Mouse (Mus musculus): ENCODE data around the gene Mycl. TPM values are rescaled to one million over a fixed set of nuclear protein-coding genes. Genes with fewer than 3 reads are reported as not detected.
A peak's percentile ranks its signal among the peaks of the same experiment; 100 is the strongest.
"Not testable (repeated sequence)": the region's sequence is repeated elsewhere in the genome, so short reads cannot be mapped to it uniquely, and the experiment has no call there.

Mycl gene
- polyA plus RNA-seq, 1 experiment from 2014 or later, result 6.8 TPM

GRCm38 (mm10) chr4:123005054-123005966 is 9.9 kb downstream of the Mycl start:
- peaks cover 6% of the 10 kb centered on the region; the same call in 1 of the 2 replicates for H3K4me1 ChIP-seq (ENCODE audit: insufficient read depth, low read length)
- no peak overlapping the region for H3K4me2 ChIP-seq (replicated peaks; ENCODE audit: low read depth, low read length)
- no peak overlapping the region for H3K9ac ChIP-seq (replicated peaks; ENCODE audit: low read length)
- H3K27ac ChIP-seq (ENCODE audit: low read length), result no peak overlapping the region
- H3K27me3 ChIP-seq (ENCODE audit: insufficient read depth, low read length), result peaks cover 4% of the 10 kb centered on the region; the same call in 1 of the 2 replicates
- WGBS, result 41% methylated on average over 15 of the region's 15 CpGs
- no peak overlapping the region for H3K4me3 ChIP-seq (ENCODE audit: low read length)
- H3K9me3 ChIP-seq (ENCODE audit: low read length), result no peaks in the 10 kb centered on the region
- no peaks in the 10 kb centered on the region for H3K36me3 ChIP-seq (ENCODE audit: insufficient read depth, low read length)
- 0 out of 2 replicates have a peak, but pooled peaks have one; percentile 54 for ATAC-seq (ENCODE audit: low FRiP score, low TSS enrichment)

DNA sequence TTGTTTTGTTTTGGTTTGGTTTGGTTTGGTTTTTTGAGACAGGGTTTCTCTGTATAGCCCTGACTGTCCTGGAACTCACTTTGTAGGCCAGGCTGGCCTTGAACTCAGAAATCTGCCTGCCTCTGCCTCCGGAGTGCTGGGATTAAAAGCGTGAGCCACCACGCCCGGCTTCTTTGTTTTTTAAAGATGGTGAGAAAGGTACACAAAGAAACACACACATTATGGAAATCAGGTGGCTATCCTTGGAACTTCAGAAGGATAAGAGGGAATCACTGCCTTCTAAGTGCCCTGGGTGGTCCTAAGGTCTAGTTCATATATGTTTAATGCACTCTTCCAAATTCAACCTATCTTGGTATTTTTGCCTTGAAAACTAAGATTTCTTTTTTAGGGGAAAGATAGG is 17.0 kb downstream of the Mycl start:
- WGBS, result 85% methylated on average over 4 of the region's 4 CpGs
- not testable (repeated sequence) for ATAC-seq (ENCODE audit: low FRiP score, low TSS enrichment)

DNA sequence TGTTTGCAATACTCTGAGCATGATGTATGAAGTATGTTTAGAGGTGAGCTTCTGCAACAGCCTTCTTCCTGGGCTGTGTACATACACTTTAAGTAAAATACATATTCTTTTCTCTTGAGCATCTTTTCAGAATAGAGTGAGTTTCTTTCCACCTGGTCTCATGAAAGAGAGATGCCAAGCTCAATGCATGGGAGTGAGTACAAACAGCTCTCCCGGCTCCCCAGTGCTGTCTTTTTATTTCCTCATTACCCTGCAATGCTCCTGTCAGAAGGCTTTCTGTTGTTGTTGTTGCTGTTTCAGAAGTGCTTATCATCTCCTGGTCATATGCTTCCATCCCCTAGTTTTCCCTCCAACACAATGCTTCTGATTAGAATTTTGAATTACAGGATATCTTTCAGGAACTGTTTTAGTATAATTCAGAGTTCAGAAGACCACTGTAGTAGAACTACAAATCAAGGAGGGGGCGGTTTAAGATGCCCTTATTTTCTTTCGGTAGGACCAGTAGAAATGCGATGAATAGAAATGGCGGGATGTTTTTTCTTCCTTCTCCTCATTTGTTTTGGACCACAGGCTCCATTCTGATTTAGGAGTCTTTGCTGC is 18.0 kb downstream of the Mycl start:
- Histone ChIP-seq H3K27me3 (ENCODE audit: insufficient read depth, low read length) (no peaks in the 10 kb centered on the region), H3K9me3 (ENCODE audit: low read length) (no peaks in the 10 kb centered on the region), H3K9ac (replicated peaks; ENCODE audit: low read length) (no peak overlapping the region), H3K4me2 (replicated peaks; ENCODE audit: low read depth, low read length) (no peak overlapping the region), H3K36me3 (ENCODE audit: insufficient read depth, low read length) (no peaks in the 10 kb centered on the region), H3K27ac (ENCODE audit: low read length) (no peak overlapping the region), H3K4me3 (ENCODE audit: low read length) (no peak overlapping the region), H3K4me1 (ENCODE audit: insufficient read depth, low read length) (peaks cover 18% of the 10 kb centered on the region)
- ATAC-seq (ENCODE audit: low FRiP score, low TSS enrichment), result no peak
- WGBS, result 53% methylated on average over 5 of the region's 5 CpGs

More for the DNA sequence above, 17.0 kb downstream of the Mycl start:
- not testable (repeated sequence) for H3K27ac ChIP-seq (ENCODE audit: low read length); H3K9me3 ChIP-seq (ENCODE audit: low read length); H3K9ac ChIP-seq (replicated peaks; ENCODE audit: low read length); H3K4me2 ChIP-seq (replicated peaks; ENCODE audit: low read depth, low read length); H3K27me3 ChIP-seq (ENCODE audit: insufficient read depth, low read length); H3K4me3 ChIP-seq (ENCODE audit: low read length); H3K4me1 ChIP-seq (ENCODE audit: insufficient read depth, low read length); H3K36me3 ChIP-seq (ENCODE audit: insufficient read depth, low read length)

DNA sequence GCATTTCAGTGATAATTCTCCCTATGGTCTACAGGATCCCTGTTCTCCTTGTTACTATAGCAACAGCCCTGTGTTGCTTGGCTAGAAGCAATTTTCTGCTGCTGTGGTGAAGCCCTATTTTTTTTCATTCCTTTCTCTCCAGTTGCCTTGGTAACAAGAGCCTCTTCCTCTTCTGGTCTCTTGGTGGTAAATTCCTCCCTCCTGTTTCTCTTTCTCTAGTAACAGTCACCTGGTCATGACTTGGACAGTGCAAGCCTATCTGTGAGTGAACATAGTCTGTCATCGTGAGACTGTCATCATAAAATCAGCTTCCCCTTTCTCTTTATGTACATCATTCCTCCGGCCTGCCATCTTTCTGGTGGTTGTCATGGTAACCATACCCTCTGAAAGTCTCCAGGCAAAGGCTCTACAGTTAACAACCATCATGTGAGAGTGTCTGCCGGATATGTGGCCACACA is 18.5 kb downstream of the Mycl start:
- no peak overlapping the region for H3K4me2 ChIP-seq (replicated peaks; ENCODE audit: low read depth, low read length)
- ATAC-seq (ENCODE audit: low FRiP score, low TSS enrichment), result no peak
- no peaks in the 10 kb centered on the region for H3K27me3 ChIP-seq (ENCODE audit: insufficient read depth, low read length)

GRCm38 (mm10) chr4:123014501-123015282 is 19.2 kb downstream of the Mycl start:
- Histone ChIP-seq H3K4me1 (ENCODE audit: insufficient read depth, low read length) (peaks cover 22% of the 10 kb centered on the region), H3K9me3 (ENCODE audit: low read length) (no peaks in the 10 kb centered on the region), H3K36me3 (ENCODE audit: insufficient read depth, low read length) (peaks cover under 1% of the 10 kb centered on the region; the same call in 1 of the 2 replicates), H3K27ac (ENCODE audit: low read length) (no peak overlapping the region), H3K27me3 (ENCODE audit: insufficient read depth, low read length) (no peaks in the 10 kb centered on the region), H3K4me3 (ENCODE audit: low read length) (no peak overlapping the region), H3K4me2 (replicated peaks; ENCODE audit: low read depth, low read length) (no peak overlapping the region), H3K9ac (replicated peaks; ENCODE audit: low read length) (no peak overlapping the region)
- WGBS, result 53% methylated on average over 7 of the region's 7 CpGs
- ATAC-seq (ENCODE audit: low FRiP score, low TSS enrichment), result no peak

More for the DNA sequence above, 18.5 kb downstream of the Mycl start:
- no peak overlapping the region for H3K4me3 ChIP-seq (ENCODE audit: low read length)
- no peak overlapping the region for H3K9ac ChIP-seq (replicated peaks; ENCODE audit: low read length)
- H3K9me3 ChIP-seq (ENCODE audit: low read length), result no peaks in the 10 kb centered on the region
- 67% methylated on average over 3 of the region's 3 CpGs for WGBS
- no peak overlapping the region for H3K27ac ChIP-seq (ENCODE audit: low read length)
- H3K4me1 ChIP-seq (ENCODE audit: insufficient read depth, low read length), result peaks cover 20% of the 10 kb centered on the region
- no peaks in the 10 kb centered on the region for H3K36me3 ChIP-seq (ENCODE audit: insufficient read depth, low read length)

DNA sequence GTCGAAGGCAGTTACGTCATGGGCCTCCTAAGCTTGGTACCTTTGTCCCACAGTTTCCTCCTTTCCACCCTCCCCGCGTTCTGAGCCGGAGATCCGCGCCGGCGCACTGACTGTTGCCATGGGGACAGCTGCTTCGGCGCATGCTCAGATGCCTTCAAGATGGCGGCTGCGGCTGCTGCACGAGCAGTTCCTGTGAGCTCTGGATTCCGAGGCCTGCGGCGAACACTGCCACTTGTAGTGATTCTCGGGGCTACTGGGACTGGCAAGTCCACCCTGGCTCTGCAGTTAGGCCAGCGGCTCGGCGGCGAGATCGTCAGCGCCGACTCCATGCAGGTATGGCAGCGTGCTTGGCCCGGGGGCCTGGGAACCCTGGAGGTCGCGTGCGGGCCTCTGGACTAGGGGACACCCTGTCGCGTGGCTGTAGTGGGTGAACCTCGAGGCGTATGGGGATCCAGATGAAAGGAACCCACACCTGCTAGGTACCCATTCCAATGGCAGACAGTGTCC is 21.1 kb downstream of the Mycl start, which contains the start of gene Trit1:
Trit1 (plus strand) TSS at position 147 of the 507 bp plus-strand sequence.
- Histone ChIP-seq H3K4me3 (ENCODE audit: low read length) (peak within 1 kb of the TSS; percentile 82), H3K9ac (replicated peaks; ENCODE audit: low read length) (peak within 1 kb of the TSS; percentile 92)
- WGBS, result 0% methylated on average over 34 of the region's 34 CpGs

GRCm38 (mm10) chr4:123021591-123021990 is 26.1 kb downstream of the Mycl start:
- Histone ChIP-seq H3K9ac (replicated peaks; ENCODE audit: low read length) (no peak overlapping the region), H3K4me3 (ENCODE audit: low read length) (no peak overlapping the region), H3K27ac (ENCODE audit: low read length) (no peak overlapping the region), H3K27me3 (ENCODE audit: insufficient read depth, low read length) (no peaks in the 10 kb centered on the region), H3K36me3 (ENCODE audit: insufficient read depth, low read length) (peaks cover 21% of the 10 kb centered on the region), H3K4me1 (ENCODE audit: insufficient read depth, low read length) (peaks cover 17% of the 10 kb centered on the region), H3K9me3 (ENCODE audit: low read length) (no peaks in the 10 kb centered on the region), H3K4me2 (replicated peaks; ENCODE audit: low read depth, low read length) (no peak overlapping the region)
- no peak for ATAC-seq (ENCODE audit: low FRiP score, low TSS enrichment)
- WGBS, result 86% methylated on average over 3 of the region's 3 CpGs

More for the DNA sequence above, 21.1 kb downstream of the Mycl start, which contains the start of gene Trit1:
- Histone ChIP-seq H3K9me3 (ENCODE audit: low read length) (no peaks in the 10 kb centered on the region), H3K27me3 (ENCODE audit: insufficient read depth, low read length) (no peaks in the 10 kb centered on the region), H3K27ac (ENCODE audit: low read length) (peak within 1 kb of the TSS; percentile 86), H3K36me3 (ENCODE audit: insufficient read depth, low read length) (peaks cover 11% of the 10 kb centered on the region; the same call in 1 of the 2 replicates), H3K4me1 (ENCODE audit: insufficient read depth, low read length) (peaks cover 22% of the 10 kb centered on the region), H3K4me2 (replicated peaks; ENCODE audit: low read depth, low read length) (peak within 1 kb of the TSS; percentile 86)
- peak; percentile 98 for ATAC-seq (ENCODE audit: low FRiP score, low TSS enrichment)

DNA sequence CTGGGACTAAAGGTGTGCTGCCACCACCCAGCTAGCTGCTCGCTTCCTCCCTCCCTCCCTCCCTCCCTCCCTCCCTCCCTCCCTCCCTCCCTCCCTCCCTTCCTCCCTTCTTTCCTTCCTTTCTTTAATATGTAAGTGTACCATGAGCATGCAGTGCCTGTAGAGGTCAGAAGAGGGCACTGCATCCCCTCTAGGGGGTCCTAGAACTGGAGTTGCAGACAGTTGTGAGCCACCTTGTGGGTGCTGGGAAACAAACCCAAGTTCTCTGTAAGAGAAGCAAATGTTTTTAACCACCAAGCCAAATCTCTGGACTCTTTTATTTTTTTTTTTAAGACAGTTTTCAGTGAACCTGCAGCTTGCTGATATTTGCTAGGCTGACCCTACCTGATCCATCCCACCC is 27.4 kb downstream of the Mycl start:
- Histone ChIP-seq H3K4me1 (ENCODE audit: insufficient read depth, low read length) (peaks cover 10% of the 10 kb centered on the region; the same call in 1 of the 2 replicates), H3K4me3 (ENCODE audit: low read length) (no peak overlapping the region), H3K9me3 (ENCODE audit: low read length) (no peaks in the 10 kb centered on the region), H3K27ac (ENCODE audit: low read length) (no peak overlapping the region), H3K4me2 (replicated peaks; ENCODE audit: low read depth, low read length) (no peak overlapping the region), H3K27me3 (ENCODE audit: insufficient read depth, low read length) (no peaks in the 10 kb centered on the region), H3K36me3 (ENCODE audit: insufficient read depth, low read length) (peaks cover 23% of the 10 kb centered on the region), H3K9ac (replicated peaks; ENCODE audit: low read length) (no peak overlapping the region)
- no peak for ATAC-seq (ENCODE audit: low FRiP score, low TSS enrichment)
- 100% methylated on average over 1 of the region's 1 CpGs for WGBS

- 88% methylated on average over 2 of the region's 2 CpGs for WGBS
- H3K36me3 ChIP-seq (ENCODE audit: insufficient read depth, low read length), result peaks cover 25% of the 10 kb centered on the region
- H3K4me3 ChIP-seq (ENCODE audit: low read length), result no peak overlapping the region
These were observed 30.0 kb downstream of the Mycl start for GRCm38 (mm10) chr4:123025418-123025817.

More at GRCm38 (mm10) chr4:123025418-123025817, 30.0 kb downstream of the Mycl start:
- H3K9ac ChIP-seq (replicated peaks; ENCODE audit: low read length), result no peak overlapping the region
- H3K27ac ChIP-seq (ENCODE audit: low read length), result 0 out of 2 replicates have a peak overlapping the region, but pooled peaks have one; percentile 11
- no peak overlapping the region for H3K4me2 ChIP-seq (replicated peaks; ENCODE audit: low read depth, low read length)
- ATAC-seq (ENCODE audit: low FRiP score, low TSS enrichment), result no peak
- H3K27me3 ChIP-seq (ENCODE audit: insufficient read depth, low read length), result no peaks in the 10 kb centered on the region
- H3K4me1 ChIP-seq (ENCODE audit: insufficient read depth, low read length), result no peaks in the 10 kb centered on the region
- no peaks in the 10 kb centered on the region for H3K9me3 ChIP-seq (ENCODE audit: low read length)

Measured in kidney, embryonic 16.5 days (tissue).